Mouse (Mus musculus) granulocyte monocyte progenitor cell, adult 5-6 weeks (primary cell): ENCODE measurements at regions not wholly inside any gene's neighbourhood (a gene's known extent, or its start where the extent isn't known, plus 50 kb on each side); places are given as distances from the start of the nearest gene placed in this dataset.
A peak's percentile ranks its signal among the peaks of the same experiment; 100 is the strongest.

Experiments used
- ATAC-seq: replicated peaks from 2 replicates; pipeline ENCODE4 v1.8.0; 2016; ENCODE audit warnings: mild to moderate bottlenecking, moderate TSS enrichment, inconsistent platforms; ENCODE audit not compliant: poor library complexity, severe bottlenecking

GRCm38 (mm10) chr10:97338033-97338692, 141.2 kb upstream of the Dcn start:
- no peak for ATAC-seq

DNA sequence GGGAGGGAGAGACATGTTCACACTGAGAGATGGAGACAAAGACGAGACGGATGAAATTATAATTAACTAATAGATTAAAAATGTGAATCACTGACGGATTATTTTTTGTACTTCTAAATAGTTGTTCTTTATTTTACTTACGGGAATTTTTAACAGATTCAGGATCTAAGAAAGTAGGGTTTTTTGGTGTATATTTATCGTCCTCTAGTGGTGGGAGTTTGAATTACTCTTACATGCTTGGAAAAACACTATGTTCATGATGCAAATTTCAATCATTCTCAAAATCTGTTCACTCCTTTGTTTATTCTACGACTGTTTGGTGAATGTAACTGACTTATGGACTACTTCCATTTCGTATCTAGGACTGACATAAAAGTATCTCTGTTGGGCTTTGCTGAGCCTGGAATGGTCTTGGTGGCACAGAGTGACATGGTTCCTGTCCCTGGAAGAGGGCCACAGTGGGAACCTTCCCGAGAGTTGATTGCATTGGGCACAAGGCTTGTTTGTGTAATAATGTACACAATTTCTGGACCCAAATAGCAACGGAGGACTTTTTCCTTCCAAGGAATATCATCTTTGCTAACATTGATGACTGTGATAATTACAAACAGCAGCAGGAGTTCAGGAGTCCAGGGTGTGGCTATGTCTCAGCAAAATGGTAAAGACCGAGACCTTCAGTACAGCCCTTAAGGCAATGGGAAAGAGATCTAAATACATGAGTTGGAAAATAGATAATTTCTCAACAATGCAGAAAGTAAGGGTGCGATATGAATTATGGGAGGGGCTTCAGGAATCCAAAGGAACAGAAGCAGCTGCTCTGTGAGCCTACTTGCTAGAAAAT, 139.3 kb upstream of the Dcn start:
- peak; percentile 61; the same call in 1 of the 2 replicates for ATAC-seq

DNA sequence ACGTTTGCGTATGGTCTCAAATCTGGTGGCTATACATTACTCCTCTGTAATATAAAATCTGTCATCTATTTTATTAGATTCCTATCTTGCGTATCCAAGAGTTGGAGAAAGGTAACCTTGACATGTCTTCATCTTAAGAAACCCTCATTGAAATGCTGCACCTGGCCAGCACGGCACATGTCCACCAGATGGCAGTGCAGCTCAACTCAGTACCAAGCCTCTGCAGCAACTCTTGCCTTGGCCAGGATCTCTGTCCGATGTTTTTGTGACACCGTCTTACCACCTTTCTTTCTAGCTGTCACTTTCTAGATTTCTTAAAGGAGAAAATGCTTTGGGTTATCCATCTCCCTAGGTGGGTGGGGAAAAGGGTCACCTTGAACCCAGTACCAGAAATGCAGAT, 134.1 kb upstream of the Dcn start:
- peak; percentile 93 for ATAC-seq

GRCm38 (mm10) chr10:97346949-97347348, 132.5 kb upstream of the Dcn start:
- ATAC-seq, result no peak

DNA sequence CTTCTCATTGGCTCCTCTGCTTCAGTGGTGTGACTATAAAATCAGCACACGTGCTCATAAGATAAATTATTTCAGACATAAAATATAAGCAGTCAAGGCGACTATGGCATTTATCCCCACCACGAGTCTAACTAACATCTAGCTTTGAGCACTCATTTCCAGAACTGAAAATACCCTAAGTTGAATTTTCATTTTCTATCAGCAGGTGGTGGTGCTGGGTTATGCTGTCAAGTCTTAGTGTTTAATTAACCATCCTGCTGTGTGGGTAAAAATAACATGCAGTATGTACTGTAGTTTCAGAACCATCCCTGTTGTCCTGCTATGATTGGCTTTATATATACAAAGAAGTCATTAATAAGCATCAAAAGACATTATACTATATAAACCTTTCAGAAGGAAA, 110.8 kb upstream of the Dcn start:
- no peak for ATAC-seq

DNA sequence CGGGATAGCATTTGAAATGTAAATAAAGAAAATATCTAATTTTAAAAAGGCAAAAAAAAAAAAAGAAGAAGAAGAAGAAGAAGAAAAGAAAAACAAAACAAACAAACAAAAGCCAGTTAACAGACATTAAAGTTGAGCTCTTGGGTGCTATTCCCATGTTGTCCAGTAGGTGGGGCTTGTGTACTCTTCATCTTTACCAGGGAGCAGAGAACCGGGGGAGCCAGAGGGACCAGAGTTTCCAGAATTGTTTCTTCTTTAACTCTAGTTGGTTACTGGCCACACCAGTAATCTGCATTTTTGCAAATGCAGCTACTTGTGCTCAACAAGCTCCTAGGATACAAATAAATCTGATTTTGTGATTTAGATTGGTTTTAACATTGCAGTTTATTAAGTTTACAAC, 103.6 kb upstream of the Dcn start:
- peak; percentile 86 for ATAC-seq

DNA sequence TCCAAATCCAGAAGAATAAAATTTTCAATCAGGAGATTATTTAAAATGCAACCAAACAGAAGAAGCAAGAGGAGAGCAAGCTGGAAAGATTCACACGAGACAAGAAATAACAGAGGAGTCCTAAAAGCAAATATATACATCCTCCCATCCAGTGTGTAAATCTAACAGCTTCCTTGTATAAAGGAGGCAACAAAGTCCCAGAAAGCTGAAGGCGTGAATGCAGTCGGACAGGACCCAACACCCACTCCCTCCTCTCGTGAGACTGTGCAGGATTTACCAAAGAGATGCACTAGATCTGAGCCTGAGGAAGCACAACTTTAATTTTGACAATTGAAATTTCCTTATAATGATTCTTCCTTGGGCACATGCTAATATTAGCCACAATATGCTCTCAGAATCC, 103.0 kb upstream of the Dcn start:
- no peak for ATAC-seq

GRCm38 (mm10) chr10:97381586-97381985, 97.8 kb upstream of the Dcn start:
- ATAC-seq, result no peak

DNA sequence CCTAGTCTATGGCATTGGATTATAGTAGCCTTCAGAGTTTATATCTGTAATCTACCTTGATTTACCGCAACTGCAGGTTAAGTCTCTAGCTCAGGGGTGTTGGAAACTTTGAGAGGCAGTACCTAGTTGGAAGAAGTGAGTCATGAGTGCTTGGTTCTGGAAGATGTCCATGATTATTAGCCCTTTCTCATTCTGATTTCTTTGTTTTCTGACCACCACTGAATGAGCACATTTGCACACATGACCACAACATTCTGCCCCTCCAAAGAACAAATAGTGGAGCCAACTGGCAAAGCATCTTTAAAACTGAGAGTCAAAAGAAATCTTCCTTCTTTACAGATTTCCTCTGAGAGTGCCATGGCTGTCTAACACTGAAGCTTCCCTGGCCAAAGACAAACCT, 95.5 kb upstream of the Dcn start:
- no peak for ATAC-seq

DNA sequence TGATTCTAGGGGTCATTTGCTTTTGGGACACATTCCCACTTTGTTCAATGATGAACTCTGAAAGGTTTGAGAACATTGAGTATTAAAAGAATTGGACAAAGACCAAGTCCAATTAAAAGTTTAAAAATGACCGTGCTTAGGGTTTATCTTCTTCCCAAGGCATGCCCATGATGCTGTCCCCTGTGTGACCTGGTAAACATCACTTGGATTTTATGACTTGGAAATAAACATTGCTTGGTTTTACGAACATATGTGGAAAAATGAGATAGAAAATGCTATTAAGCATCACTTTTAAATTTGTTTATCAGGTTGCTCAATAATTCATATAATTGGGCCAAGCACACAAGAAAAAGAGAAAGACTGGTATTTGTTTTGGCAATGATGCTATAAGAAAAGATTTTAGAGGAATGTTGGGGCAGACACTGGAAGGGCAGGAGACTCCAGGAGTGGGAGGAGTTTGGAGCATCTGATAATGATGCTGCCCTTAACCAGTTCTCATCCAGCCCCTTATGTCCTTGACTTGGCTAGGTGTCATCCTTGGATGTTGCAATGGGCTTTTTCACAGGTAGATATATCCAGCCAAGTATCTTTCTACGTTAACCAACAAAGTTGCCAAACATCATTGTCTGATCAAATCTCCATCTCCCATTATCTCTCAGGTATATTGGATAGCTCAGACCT, 92.1 kb upstream of the Dcn start:
- no peak for ATAC-seq

- no peak for ATAC-seq
Measured at GRCm38 (mm10) chr10:97389647-97390590, 89.5 kb upstream of the Dcn start.

DNA sequence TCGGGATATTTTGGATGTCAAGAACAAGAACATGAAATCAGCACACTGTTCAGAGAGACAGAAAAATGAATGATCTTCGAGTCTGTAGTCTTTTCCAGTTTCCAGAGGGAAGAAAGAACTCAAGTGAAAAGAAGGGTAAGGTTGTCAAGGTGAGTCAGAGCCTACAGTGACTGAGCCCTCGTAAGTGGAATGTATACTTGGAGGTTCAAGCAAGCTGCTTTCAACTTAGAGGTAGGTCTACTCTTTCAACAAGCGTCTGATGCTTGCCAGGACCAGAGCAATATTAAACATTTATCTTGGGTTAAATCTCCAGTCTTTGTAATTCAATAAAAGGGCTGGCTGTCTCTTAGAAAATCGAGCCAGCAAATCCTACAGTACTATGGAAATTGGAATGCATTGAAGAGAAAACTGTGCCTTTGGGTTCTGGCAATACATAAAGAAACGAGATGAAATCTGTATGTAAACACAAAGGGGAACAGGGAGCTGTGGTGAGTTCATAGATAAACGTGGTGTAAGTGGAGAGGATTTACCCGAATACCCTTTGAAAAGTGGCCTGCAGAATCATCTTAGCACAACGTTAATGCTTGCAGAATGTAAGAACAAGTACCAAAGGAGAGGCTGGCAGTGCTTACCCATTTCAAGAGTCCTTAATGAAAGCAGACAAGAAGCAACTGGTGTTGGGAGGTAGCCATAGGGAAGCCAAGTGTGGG, 82.2 kb upstream of the Dcn start:
- no peak for ATAC-seq

DNA sequence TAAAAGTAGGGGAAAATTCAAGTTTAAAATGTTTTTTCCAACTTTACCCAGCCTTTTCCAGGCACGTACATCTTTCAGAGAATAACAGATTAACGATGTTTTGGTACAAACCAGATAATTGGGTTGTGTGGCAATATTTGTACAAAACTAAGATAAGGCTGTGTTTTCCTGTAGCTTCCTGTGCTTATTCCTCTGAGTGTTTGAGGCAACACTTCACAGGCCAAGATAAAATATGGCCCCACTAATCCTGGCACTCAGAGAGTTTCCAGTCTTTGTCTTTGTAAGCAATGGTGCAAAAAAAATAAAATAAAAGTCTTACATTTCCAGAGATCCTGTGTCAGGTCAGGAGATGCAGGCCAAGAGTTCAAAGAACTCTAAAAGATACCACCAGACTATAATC, 81.5 kb upstream of the Dcn start:
- no peak for ATAC-seq

DNA sequence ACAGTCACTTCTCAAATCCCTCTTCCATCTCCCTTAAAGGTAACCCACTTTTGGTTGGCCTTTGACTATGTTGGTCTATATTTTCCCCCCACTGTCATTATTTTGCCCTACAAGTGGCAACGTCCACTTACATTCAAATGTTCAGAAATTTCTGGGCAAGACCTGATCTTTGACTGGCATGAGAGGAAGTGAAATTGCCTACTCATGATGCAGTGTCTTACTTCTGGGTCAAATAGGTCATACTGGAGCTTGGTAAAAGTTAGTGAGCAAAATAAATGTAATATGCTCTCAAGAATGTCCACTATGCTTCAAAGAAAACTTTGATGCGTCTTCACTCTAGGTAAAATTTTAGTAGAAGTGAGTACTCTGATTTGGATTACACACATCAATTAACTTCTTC, 76.9 kb upstream of the Dcn start:
- ATAC-seq, result peak; percentile 71

DNA sequence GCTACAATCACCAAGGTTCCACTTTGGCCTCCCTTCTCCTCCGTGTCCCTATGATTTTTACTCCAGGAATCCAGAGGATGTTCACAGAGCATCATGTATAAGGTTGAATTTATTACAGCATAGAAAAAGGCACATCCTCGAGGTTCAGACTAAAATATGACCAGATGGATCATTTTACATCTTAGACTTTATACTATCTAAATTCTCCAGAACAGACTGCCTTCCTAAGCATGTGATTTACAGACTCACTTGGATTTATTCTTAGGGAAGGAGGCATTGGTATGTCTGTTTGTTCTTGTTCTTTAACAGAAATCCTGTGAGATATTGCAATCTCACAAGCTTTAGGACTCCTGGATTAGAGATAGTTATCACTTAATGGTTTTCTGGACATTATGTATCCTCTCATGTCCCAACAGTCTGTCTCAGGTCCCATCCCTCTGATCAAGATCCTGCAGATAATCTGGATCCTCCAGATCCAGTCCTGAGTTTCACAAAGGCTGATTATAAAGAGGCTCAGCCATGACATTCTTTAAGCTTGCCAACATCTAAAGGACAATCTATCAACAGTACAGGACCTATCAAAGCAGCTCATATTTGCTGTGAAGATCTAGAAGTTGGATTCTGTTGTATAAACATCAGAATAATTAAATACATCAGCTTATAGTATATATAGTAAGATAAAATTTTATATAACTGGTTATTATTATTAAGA, 75.2 kb upstream of the Dcn start:
- no peak for ATAC-seq

DNA sequence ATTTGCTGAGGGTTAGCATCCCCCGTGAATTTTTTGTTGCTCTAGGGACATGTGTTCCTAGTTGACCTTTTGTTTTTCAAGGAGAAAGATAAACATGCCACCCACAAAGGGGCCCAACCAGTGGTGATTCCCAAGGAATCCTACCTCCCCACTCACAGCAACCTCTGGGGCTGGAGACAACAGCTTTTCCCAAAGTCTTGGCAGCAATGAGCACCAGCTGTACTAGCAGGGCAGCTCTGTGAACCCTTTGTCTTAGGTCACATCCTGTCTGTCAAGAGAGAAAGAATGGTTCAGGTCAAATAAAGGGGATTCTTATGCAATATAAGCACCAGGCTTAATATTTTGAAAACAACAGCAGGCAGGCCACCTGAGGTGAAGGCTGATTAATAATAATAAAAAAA, 70.2 kb upstream of the Dcn start:
- ATAC-seq, result no peak

- ATAC-seq, result no peak
Measured at GRCm38 (mm10) chr10:97409909-97410308, 69.5 kb upstream of the Dcn start.

DNA sequence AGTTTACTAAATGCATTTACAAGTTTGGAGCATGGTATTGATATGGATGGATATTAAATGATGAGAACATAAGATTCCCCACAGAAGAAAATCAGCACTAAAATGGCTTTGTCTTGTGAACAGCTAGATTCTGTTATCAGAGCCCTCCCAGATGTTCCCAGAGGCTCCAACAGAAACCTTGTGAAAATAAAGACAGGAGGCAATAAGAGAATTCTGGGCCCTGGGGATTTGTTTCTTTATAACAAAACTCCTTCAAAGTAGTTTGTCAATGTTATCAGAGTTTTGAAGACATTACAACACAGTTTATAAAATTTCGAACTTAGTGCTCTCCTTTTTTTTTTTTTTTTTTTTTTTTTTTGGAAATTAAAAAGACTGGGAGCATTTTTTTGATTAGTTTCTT, 56.8 kb upstream of the Dcn start:
- no peak for ATAC-seq

DNA sequence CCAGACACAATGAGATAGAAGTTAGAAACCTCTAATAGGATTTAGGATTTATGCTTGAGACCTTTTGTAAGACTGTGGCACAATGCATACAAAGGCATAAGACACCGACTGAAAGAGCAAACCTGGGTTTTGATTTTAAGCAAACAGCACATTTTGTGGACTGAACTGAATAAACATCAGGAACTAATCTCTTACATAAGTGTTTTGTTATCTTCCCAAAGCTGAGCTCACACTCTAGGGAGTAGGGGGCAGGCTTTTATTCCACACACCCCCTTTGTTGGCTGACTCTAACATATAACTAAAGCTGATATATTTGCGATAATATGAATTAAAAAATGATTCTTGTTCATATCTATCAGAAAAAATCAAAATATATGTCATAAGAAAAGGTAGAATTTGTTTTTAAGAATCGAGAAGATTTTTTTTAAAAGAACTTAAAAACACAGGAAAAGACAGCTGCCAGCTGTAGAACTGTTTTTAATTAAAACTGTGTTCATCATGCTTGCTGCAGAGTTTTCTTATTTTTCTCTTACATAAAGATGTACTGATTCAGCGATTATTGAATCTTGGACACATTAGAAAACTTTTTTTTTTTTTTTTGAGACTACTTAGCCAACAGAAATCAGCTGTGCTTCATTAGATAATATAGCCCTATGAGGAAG, 56.2 kb upstream of the Dcn start:
- ATAC-seq, result no peak
